Mouse (Mus musculus): ENCODE data around the gene Atp6v1d.

DNA sequence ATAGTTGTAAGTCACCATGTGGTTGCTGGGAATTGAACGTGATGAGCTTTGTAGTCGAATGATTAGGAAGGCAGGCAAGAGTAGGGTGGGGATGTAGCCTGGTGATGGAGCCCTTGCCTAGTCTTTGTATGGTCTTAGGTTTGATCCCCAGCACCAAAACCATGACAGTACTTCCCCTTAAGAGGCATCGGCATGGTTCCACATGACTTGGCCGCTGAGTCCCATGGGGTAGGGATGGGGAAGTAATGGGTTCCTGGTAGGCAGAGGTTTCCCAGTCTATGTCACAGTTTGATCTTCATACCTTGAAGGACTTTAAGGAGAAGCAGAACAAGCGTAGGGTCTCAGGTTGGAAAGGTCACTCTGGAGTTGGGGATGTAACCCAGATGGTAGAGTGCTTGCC lies 40.0 kb upstream of the Atp6v1d start:
- TF ChIP-seq CTCF (IDR thresholded peaks at IDR 0.05; ENCODE audit: low read depth) (no peak), EP300 (IDR thresholded peaks at IDR 0.05; ENCODE audit: low read depth) (no peak)
